Mouse (Mus musculus) olfactory bulb, adult 2 months (tissue): ENCODE data around the gene Cngb1.

ENCODE experiments used
- CTCF ChIP-seq: fragments of 200-500 bp; IDR thresholded peaks from 2 replicates; pipeline ENCODE4 v1.5.1; 2012; ENCODE audit warnings: low read depth, mild to moderate bottlenecking, low read length, moderate library complexity; ENCODE audit not compliant: insufficient read depth
- POLR2A ChIP-seq: fragments of 200-500 bp; IDR thresholded peaks from 2 replicates; pipeline ENCODE4 v1.6.1; 2012; ENCODE audit warnings: mild to moderate bottlenecking, low read depth, low read length, moderate library complexity; ENCODE audit not compliant: insufficient read depth

DNA sequence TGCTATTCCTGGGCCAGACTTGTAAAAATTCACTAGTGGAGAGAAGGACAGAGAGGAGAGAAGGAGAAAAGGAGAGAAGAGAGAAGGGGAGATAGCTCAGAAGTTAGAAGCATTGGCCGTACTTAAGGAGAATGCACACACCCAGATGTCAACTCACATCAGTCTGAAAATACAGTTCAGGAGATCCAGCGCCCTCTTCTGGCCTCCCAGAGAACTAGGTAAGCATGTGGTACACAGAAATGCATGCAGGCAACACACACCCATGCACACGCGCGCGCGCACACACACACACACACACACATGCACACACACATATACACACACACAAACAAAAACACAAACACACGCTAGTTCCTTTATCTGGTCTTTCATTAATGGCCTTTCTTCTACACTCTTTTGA lies 86.8 kb downstream of the Cngb1 start:
- TF ChIP-seq CTCF: no peak
- TF ChIP-seq POLR2A: no peak
